Mouse (Mus musculus) intestine, postnatal 0 days (tissue): ENCODE measurements around the gene Atp6v1e2. TPM values are rescaled to one million over a fixed set of nuclear protein-coding genes. Genes with fewer than 3 reads are reported as not detected.

Experiments
- ATAC-seq: fragments of 200-750 bp; cut with Nextera tagmentation; 2 replicates; pipeline ENCODE4 v1.8.0; 2017; ENCODE audit warnings: mild to moderate bottlenecking, moderate TSS enrichment, moderate library complexity
- H3K27ac ChIP-seq: fragments of 300-500 bp; sonication (generic); 2 replicates; pipeline ENCODE4 v1.5.1; 2014; ENCODE audit warnings: mild to moderate bottlenecking, low read depth, low read length, moderate library complexity
- H3K27me3 ChIP-seq: fragments of 300-500 bp; sonication (generic); replicated peaks from 2 replicates; pipeline ENCODE4 v1.6.1; 2014; ENCODE audit warnings: low read length, mixed read lengths; ENCODE audit not compliant: control insufficient read depth, insufficient read depth
- H3K36me3 ChIP-seq: fragments of 300-500 bp; sonication (generic); 2 replicates; pipeline ENCODE4 v1.6.1; 2014; ENCODE audit warnings: mild to moderate bottlenecking, moderate library complexity; ENCODE audit not compliant: control insufficient read depth, insufficient read depth
- H3K4me1 ChIP-seq: fragments of 300-500 bp; sonication (generic); replicated peaks from 2 replicates; pipeline ENCODE4 v1.6.1; 2014; ENCODE audit warnings: antibody characterized with exemption, low read length, mixed read lengths; ENCODE audit not compliant: control insufficient read depth, insufficient read depth
- H3K4me2 ChIP-seq: fragments of 300-500 bp; sonication (generic); replicated peaks from 2 replicates; pipeline ENCODE4 v1.6.1; 2014; ENCODE audit warnings: low read depth, mild to moderate bottlenecking, moderate library complexity
- H3K4me3 ChIP-seq: fragments of 300-500 bp; sonication (generic); 2 replicates; pipeline ENCODE4 v1.5.1; 2014; ENCODE audit warnings: low read depth, low read length
- H3K9ac ChIP-seq: fragments of 300-500 bp; sonication (generic); 2 replicates; pipeline ENCODE4 v1.6.1; 2014; ENCODE audit warnings: mild to moderate bottlenecking, low read depth, low read length
- H3K9me3 ChIP-seq: fragments of 300-500 bp; sonication (generic); 2 replicates; pipeline ENCODE4 v1.6.1; 2016; ENCODE audit warnings: mixed run types; ENCODE audit not compliant: control insufficient read depth
- CTCF ChIP-seq: sonication (generic); IDR thresholded peaks from 2 replicates; pipeline ENCODE4 v1.5.1; 2016; ENCODE audit warnings: low read depth, mild to moderate bottlenecking, control low read depth, antibody characterized with exemption, moderate library complexity
- WGBS: fragments of 180-500 bp; shearing (Covaris S2); extraction: QIAGEN DNeasy Blood & Tissue Kit; methylation state at CpG from one replicate; pipeline ENCODE4 v1.1.7; 2014; 5-methylcytosine and 5-hydroxymethylcytosine counted together
- polyA plus RNA-seq: library from polyadenylated mRNA; unstranded; fragments of >200 nt; fragmentation: Nextera tagmentation; extraction: Ambion mirVana; gene quantifications from 2 replicates; pipeline ENCODE4 v1.2.1, GENCODE M21; 2015

Gene Atp6v1e2
- polyA plus RNA-seq, 1 experiment from 2014 or later = not detected

DNA sequence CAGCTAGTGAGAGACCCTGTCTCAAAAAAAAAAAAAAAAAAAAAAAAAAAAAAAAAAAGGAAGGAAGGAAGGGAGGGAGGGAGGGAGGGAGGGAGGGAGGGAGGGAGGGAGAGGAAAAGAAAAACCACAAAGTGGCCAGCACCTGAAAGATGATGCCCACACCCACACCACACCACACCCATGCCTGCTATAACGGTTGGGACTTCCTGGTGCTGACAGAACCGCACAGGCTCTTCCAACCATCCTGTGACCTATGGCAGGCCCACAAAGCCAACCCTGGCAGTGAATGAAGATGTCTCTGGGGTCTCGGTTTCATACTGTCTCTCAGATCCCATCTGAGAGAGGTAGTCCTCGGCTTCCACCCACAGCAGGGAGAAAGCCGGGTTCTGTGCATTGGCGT, 18.3 kb downstream of the Atp6v1e2 start:
- no peak overlapping the region for H3K4me2 ChIP-seq
- H3K9ac ChIP-seq = no peak overlapping the region
- ATAC-seq = no peak
- no peaks in the 10 kb centered on the region for H3K4me1 ChIP-seq
- WGBS = 76% methylated on average over 6 of the region's 6 CpGs
- no peaks in the 10 kb centered on the region for H3K9me3 ChIP-seq
- H3K27me3 ChIP-seq = no peaks in the 10 kb centered on the region
- H3K4me3 ChIP-seq = no peak overlapping the region
- H3K27ac ChIP-seq = no peak overlapping the region
- H3K36me3 ChIP-seq = no peaks in the 10 kb centered on the region
- TF ChIP-seq CTCF = no peak

DNA sequence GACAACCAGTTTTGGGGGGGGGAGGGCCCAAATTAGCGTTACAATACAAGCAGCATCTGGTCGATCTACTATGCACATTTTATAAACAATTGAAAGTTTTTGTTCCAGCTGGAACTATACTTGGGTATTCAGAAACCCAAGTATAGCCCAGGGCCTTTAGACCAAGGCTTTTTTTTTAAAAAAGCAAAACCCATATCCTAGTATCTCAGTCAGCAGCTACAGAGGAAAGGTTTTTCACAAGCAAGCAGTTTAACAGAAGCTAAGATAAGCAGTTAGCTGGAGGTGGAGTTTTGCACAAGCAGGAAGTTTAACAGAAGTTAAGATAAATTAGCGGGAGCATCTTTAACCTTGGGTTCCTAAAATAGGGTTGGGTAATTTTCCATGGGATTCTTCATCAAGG, 20.9 kb downstream of the Atp6v1e2 start:
- Histone ChIP-seq H3K27ac (no peak overlapping the region), H3K9me3 (no peaks in the 10 kb centered on the region), H3K9ac (no peak overlapping the region), H3K27me3 (no peaks in the 10 kb centered on the region), H3K4me2 (no peak overlapping the region), H3K36me3 (no peaks in the 10 kb centered on the region), H3K4me1 (no peaks in the 10 kb centered on the region), H3K4me3 (no peak overlapping the region)
- 82% methylated on average over 3 of the region's 3 CpGs for WGBS
- TF ChIP-seq CTCF = no peak
- no peak for ATAC-seq

DNA sequence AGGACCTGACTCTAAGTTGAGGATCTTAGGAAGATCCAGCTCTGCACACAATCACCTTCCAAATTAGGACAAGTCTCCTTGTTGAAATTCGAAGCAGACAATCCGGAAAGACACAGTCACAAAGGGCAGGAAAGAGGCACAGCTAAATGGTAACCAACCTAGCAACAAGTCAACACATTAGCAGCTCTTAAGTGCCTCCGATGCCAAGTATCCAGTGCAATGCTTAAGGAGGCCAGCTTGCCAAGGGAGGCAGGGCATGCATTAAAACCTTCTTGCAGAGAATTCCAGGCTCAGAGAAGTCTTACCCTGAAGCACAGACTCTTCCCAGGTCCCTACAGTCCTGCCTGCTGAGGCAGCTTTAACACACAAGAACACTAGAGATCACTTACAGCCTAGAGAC, 23.0 kb downstream of the Atp6v1e2 start:
- ATAC-seq = no peak
- H3K36me3 ChIP-seq = no peaks in the 10 kb centered on the region
- TF ChIP-seq CTCF = no peak
- H3K27ac ChIP-seq = no peak overlapping the region
- 69% methylated on average over 3 of the region's 3 CpGs for WGBS
- H3K4me1 ChIP-seq = no peaks in the 10 kb centered on the region
- no peak overlapping the region for H3K4me2 ChIP-seq
- H3K9ac ChIP-seq = no peak overlapping the region
- no peaks in the 10 kb centered on the region for H3K9me3 ChIP-seq
- no peak overlapping the region for H3K4me3 ChIP-seq
- H3K27me3 ChIP-seq = no peaks in the 10 kb centered on the region

DNA sequence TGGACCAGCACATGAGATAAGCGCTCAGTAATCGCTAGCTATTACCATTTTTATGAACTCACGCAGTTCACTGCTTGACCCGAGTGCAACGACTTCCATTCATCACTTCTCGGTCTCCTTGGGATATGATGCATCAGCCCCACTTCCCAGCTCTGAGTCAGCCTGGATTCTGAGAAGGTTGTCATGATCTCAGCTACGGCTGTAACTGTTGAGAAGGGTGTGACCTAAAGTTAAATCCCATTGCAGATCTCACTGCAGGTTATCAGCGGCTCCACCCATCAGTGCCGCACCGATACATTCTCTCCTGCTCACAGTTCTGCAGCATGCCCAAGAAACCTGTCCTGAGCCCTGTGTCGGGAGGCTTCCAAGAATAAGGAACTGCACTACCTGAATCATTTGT, 28.0 kb downstream of the Atp6v1e2 start:
- 51% methylated on average over 11 of the region's 11 CpGs for WGBS
- no peak overlapping the region for H3K4me2 ChIP-seq
- no peaks in the 10 kb centered on the region for H3K36me3 ChIP-seq
- H3K27me3 ChIP-seq = no peaks in the 10 kb centered on the region
- H3K9ac ChIP-seq = no peak overlapping the region
- H3K4me1 ChIP-seq = no peaks in the 10 kb centered on the region
- no peak for TF ChIP-seq CTCF
- H3K4me3 ChIP-seq = no peak overlapping the region
- no peaks in the 10 kb centered on the region for H3K9me3 ChIP-seq
- H3K27ac ChIP-seq = no peak overlapping the region
- peak; percentile 52; the same call in 1 of the 2 replicates for ATAC-seq

DNA sequence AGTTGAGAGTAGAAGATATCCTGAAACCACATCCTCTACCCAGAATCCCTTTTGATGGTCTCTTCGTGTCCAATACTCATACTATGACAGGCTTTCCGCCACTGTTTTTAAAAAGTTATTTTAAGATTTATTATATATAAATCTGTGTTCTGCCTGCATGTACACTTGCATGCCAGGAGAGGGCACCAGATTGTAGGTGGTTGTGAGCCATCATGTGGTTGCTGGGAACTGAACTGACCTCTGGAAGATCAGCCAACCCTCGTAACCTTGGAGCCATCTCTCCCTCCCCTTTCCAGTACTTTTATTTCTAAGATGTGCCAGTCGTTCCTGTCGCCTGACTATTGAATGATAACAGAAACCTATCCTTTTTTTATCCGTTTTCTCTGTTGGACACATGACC, 28.9 kb downstream of the Atp6v1e2 start:
- H3K4me1 ChIP-seq = no peaks in the 10 kb centered on the region
- TF ChIP-seq CTCF = peak; percentile 79
- H3K4me3 ChIP-seq = no peak overlapping the region
- ATAC-seq = no peak
- H3K4me2 ChIP-seq = no peak overlapping the region
- 69% methylated on average over 6 of the region's 6 CpGs for WGBS
- no peaks in the 10 kb centered on the region for H3K36me3 ChIP-seq
- no peak overlapping the region for H3K27ac ChIP-seq
- no peaks in the 10 kb centered on the region for H3K27me3 ChIP-seq
- no peaks in the 10 kb centered on the region for H3K9me3 ChIP-seq
- H3K9ac ChIP-seq = no peak overlapping the region

DNA sequence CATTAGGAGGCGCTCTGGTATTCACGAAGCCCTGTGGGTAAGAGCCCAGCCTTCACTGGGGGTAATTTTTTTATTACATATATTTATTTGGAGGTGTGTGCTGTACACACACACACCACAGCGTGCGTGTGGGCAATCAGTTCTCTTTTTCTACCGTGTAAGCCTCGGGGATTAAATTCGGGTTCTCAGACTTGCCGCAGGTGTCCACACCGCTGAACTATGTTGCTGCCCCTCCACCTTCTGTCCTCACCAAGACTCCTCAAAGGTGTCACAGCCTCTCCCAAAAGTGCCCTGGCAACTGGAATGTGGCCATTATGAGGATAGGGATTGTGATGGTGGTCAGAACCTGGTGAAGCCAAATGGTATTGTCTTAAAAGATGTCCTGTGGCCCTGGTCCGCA, 30.6 kb downstream of the Atp6v1e2 start, which contains the start of gene Tmem247:
Gene Tmem247, plus strand, starts transcription at position 301 of the 400 bp plus-strand sequence.
- H3K4me3 ChIP-seq = no peak within 1 kb of the TSS
- no peak within 1 kb of the TSS for H3K4me2 ChIP-seq
- H3K9ac ChIP-seq = no peak within 1 kb of the TSS
- no peak for TF ChIP-seq CTCF
- H3K27ac ChIP-seq = no peak within 1 kb of the TSS
- H3K27me3 ChIP-seq = no peaks in the 10 kb centered on the region
- H3K9me3 ChIP-seq = no peaks in the 10 kb centered on the region
- H3K36me3 ChIP-seq = no peaks in the 10 kb centered on the region
- 88% methylated on average over 10 of the region's 10 CpGs for WGBS
- H3K4me1 ChIP-seq = no peaks in the 10 kb centered on the region
- no peak for ATAC-seq

DNA sequence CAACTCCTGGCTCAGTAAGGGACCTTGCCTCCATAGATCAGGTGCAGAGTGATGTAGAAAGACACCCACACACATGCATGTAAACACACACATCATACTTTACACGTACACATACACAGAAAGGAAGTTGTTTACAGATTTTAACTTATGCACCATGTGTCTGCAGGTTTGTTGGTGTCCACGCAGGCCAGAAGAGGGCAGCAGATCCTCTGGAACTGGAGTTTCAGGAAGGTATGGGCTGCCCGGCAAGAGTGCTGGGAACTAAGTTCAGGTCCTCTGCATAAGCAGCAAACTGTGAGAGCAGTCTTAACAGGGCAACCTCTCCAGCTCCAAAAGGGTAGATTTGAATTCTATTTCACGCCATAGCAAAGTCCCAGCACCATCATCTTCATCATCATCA, 32.2 kb downstream of the Atp6v1e2 start:
- H3K27ac ChIP-seq = no peak overlapping the region
- ATAC-seq = no peak
- no peaks in the 10 kb centered on the region for H3K27me3 ChIP-seq
- H3K9me3 ChIP-seq = no peaks in the 10 kb centered on the region
- no peak overlapping the region for H3K9ac ChIP-seq
- H3K4me1 ChIP-seq = no peaks in the 10 kb centered on the region
- no peak overlapping the region for H3K4me2 ChIP-seq
- no peaks in the 10 kb centered on the region for H3K36me3 ChIP-seq
- 74% methylated on average over 4 of the region's 4 CpGs for WGBS
- TF ChIP-seq CTCF = peak; percentile 49
- no peak overlapping the region for H3K4me3 ChIP-seq
